Mouse (Mus musculus) limb, embryonic 14.5 days (tissue): ENCODE measurements at regions not wholly inside any gene's neighbourhood (a gene's known extent, or its start where the extent isn't known, plus 50 kb on each side); places are given as distances from the start of the nearest gene placed in this dataset.

Experiments
- ATAC-seq: fragments of 200-750 bp; cut with Nextera tagmentation; 2 replicates; pipeline ENCODE4 v1.8.0; 2017; ENCODE audit warnings: low read depth, moderate number of reproducible peaks, moderate TSS enrichment; ENCODE audit not compliant: low FRiP score
- DNase-seq: peaks from one replicate; pipeline ENCODE4 v3.0.0-alpha.2; 2015; ENCODE audit warnings: low spot score
- H3K27ac ChIP-seq: fragments of 300-500 bp; sonication (generic); replicated peaks from 2 replicates; pipeline ENCODE4 v1.5.1; 2014; ENCODE audit warnings: low read depth, mild to moderate bottlenecking, low read length, moderate library complexity, mixed read lengths
- H3K27me3 ChIP-seq: fragments of 300-500 bp; sonication (generic); 2 replicates; pipeline ENCODE4 v1.6.1; 2014; ENCODE audit warnings: low read length, mixed read lengths; ENCODE audit not compliant: control insufficient read depth, insufficient read depth
- H3K36me3 ChIP-seq: fragments of 300-500 bp; sonication (generic); 2 replicates; pipeline ENCODE4 v1.6.1; 2014; ENCODE audit warnings: mild to moderate bottlenecking, low read length, moderate library complexity, mixed read lengths; ENCODE audit not compliant: control insufficient read depth, insufficient read depth
- H3K4me1 ChIP-seq: fragments of 300-500 bp; sonication (generic); 2 replicates; pipeline ENCODE4 v1.6.1; 2014; ENCODE audit warnings: antibody characterized with exemption, low read length, mixed read lengths; ENCODE audit not compliant: control insufficient read depth, insufficient read depth
- H3K4me2 ChIP-seq: fragments of 300-500 bp; sonication (generic); replicated peaks from 2 replicates; pipeline ENCODE4 v1.6.1; 2014; ENCODE audit warnings: low read depth, mild to moderate bottlenecking, low read length, moderate library complexity; ENCODE audit not compliant: severe bottlenecking
- H3K4me3 ChIP-seq: fragments of 300-500 bp; sonication (generic); replicated peaks from 2 replicates; pipeline ENCODE4 v1.5.1; 2014; ENCODE audit warnings: low read length
- H3K9ac ChIP-seq: fragments of 300-500 bp; sonication (generic); 2 replicates; pipeline ENCODE4 v1.6.1; 2014; ENCODE audit warnings: mild to moderate bottlenecking, low read depth, low read length, moderate library complexity; ENCODE audit not compliant: severe bottlenecking
- H3K9me3 ChIP-seq: fragments of 300-500 bp; sonication (generic); 2 replicates; pipeline ENCODE4 v1.6.1; 2016; ENCODE audit warnings: low read length; ENCODE audit not compliant: control insufficient read depth
- POLR2A ChIP-seq: fragments of 200-500 bp; IDR thresholded peaks from 2 replicates; pipeline ENCODE4 v1.8.0; 2012; ENCODE audit warnings: inconsistent platforms, mild to moderate bottlenecking, moderate library complexity, borderline replicate concordance; ENCODE audit not compliant: insufficient read depth, insufficient read length; ENCODE audit errors: extremely low read depth
- WGBS: fragments of 180-500 bp; shearing (Covaris S2); extraction: QIAGEN DNeasy Blood & Tissue Kit; methylation state at CpG from one replicate; pipeline ENCODE4 v1.1.7; 2014; 5-methylcytosine and 5-hydroxymethylcytosine counted together

- H3K4me3 ChIP-seq = no peak overlapping the region
- no peak overlapping the region for H3K9ac ChIP-seq
- TF ChIP-seq POLR2A = no peak
- no peak overlapping the region for H3K27ac ChIP-seq
- no peaks in the 10 kb centered on the region for H3K27me3 ChIP-seq
- H3K4me1 ChIP-seq = no peaks in the 10 kb centered on the region
- H3K9me3 ChIP-seq = peaks cover 4% of the 10 kb centered on the region; the same call in 1 of the 2 replicates
- no peak for ATAC-seq
- no peak overlapping the region for H3K4me2 ChIP-seq
- no peaks in the 10 kb centered on the region for H3K36me3 ChIP-seq
- DNase-seq = peak; percentile 36
- 72% methylated on average over 5 of the region's 5 CpGs for WGBS
These were observed 212.9 kb downstream of the Hlx start for GRCm38 (mm10) chr1:184519551-184519950.

DNA sequence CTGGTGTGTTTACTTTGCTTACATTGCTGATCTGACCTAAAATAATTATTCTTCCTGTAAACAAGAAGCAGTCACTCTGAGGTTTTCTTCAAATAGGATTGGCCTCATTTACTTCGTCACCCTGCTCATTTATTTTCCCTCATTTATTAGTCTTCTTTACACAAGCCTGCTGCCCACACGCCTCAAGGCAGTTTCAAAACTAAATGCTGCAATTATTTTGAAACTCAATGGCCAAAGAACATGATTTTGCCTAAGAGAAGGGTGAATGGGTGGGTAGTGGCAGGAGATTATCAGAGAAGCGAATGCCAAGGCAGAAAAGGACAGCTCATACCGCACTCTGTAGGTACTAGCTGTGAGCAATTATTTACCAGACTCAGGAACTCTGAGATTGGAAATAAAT is 227.8 kb downstream of the Hlx start:
- DNase-seq = no peak
- WGBS = 59% methylated on average over 4 of the region's 4 CpGs

DNA sequence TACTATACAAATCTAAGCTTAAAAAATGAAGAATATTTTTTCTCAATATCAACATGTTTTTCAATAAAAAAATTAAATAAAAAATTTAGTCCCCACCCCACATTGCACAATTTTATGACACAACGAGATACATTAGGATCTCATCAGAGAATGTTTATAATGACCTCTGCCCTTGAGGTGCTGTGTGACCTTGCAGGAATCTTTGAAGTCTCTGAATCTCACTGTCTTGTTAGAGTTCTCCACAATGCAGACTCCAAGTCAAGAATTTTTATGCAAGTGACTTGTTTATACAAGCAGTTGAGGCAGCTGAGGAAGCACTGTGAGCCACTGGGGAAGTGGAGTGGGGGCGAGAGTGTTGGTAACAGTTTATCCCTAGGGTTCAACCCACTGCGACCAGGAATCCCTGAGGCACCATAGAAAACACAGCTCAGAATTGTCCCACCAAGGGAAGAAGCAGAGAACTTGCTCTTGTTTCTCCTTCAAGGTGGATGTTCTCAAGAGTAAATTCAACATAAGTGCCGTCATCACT is 228.5 kb downstream of the Hlx start:
- TF ChIP-seq POLR2A = no peak
- H3K27me3 ChIP-seq = no peaks in the 10 kb centered on the region
- ATAC-seq (no peak), DNase-seq (no peak)
- H3K36me3 ChIP-seq = no peaks in the 10 kb centered on the region
- no peak overlapping the region for H3K27ac ChIP-seq
- no peak overlapping the region for H3K4me3 ChIP-seq
- H3K9me3 ChIP-seq = no peaks in the 10 kb centered on the region
- no peaks in the 10 kb centered on the region for H3K4me1 ChIP-seq
- H3K4me2 ChIP-seq = no peak overlapping the region
- no peak overlapping the region for H3K9ac ChIP-seq
- WGBS = 73% methylated on average over 4 of the region's 4 CpGs

More for the DNA sequence above, 227.8 kb downstream of the Hlx start:
- Histone ChIP-seq H3K9ac (no peak overlapping the region), H3K4me2 (no peak overlapping the region), H3K4me3 (no peak overlapping the region), H3K27ac (no peak overlapping the region), H3K4me1 (no peaks in the 10 kb centered on the region), H3K27me3 (no peaks in the 10 kb centered on the region), H3K9me3 (no peaks in the 10 kb centered on the region), H3K36me3 (no peaks in the 10 kb centered on the region)
- ATAC-seq = no peak
- TF ChIP-seq POLR2A = no peak

- Histone ChIP-seq H3K4me3 (no peak overlapping the region), H3K36me3 (no peaks in the 10 kb centered on the region), H3K27me3 (no peaks in the 10 kb centered on the region), H3K9ac (no peak overlapping the region), H3K4me1 (no peaks in the 10 kb centered on the region), H3K27ac (no peak overlapping the region), H3K9me3 (peaks cover 6% of the 10 kb centered on the region; the same call in 1 of the 2 replicates), H3K4me2 (no peak overlapping the region)
- WGBS = 79% methylated on average over 5 of the region's 5 CpGs
- DNase-seq = no peak
- ATAC-seq = no peak
- TF ChIP-seq POLR2A = no peak
These were observed 231.7 kb downstream of the Hlx start for GRCm38 (mm10) chr1:184500702-184501101.

DNA sequence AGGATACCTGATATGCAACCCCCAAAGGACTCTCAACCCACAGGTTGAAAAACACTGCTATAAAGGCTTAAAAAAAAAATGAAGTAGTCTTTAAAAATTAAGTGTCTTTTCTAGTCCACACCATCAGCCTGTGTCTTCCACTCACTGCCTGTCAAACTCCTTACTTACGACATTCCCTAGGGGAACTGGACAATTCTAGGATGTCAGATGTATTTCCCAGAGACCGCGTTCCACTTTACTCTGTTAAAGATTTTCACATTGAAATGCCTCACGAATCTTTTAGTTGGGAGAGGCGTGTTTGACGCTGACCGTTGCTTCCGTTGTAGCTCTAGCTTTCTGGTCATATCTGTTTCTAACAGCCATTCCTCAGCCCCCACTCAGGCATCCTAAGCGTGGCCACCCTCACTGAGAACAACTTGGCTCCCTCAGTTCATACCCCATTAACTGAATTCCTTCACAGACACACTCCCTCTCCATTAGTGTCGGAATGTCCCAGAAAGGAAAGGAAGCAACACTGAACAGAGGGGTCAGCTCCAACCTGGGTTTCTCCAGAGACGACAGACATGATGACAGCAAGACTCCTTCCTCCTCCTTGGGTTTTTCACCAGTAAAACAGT is 233.4 kb downstream of the Hlx start:
- no peak for TF ChIP-seq POLR2A
- H3K27me3 ChIP-seq = no peaks in the 10 kb centered on the region
- WGBS = 70% methylated on average over 11 of the region's 11 CpGs
- ATAC-seq (no peak), DNase-seq (no peak)
- H3K4me2 ChIP-seq = no peak overlapping the region
- H3K36me3 ChIP-seq = no peaks in the 10 kb centered on the region
- H3K4me1 ChIP-seq = no peaks in the 10 kb centered on the region
- H3K4me3 ChIP-seq = no peak overlapping the region
- no peak overlapping the region for H3K27ac ChIP-seq
- no peak overlapping the region for H3K9ac ChIP-seq
- H3K9me3 ChIP-seq = peaks cover 6% of the 10 kb centered on the region; the same call in 1 of the 2 replicates
